Mouse (Mus musculus): ENCODE data around the gene Slc13a3.

The Slc13a3 gene

DNA sequence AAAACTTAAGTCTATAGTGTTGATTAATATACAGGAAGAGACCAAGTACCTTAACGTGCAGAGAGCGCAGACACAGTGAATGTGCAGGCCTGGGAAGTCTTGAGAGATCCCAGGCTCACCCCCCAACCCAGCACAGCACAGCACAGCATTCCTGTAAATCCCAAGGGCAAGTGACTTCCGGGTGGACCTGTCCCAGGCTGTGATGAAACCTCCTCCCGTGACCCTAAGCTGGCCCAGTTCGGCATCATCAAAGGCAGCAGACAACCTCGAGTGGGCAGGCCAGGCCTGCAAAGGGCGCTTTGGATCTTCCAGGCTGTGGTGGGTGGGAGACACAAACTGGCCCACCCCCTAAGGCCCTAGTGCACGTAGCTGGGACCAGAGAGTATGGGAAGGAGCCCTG lies 9.0 kb upstream of the Slc13a3 start:
- DNase-seq (ENCODE audit: low read depth, low spot score) = no peak

DNA sequence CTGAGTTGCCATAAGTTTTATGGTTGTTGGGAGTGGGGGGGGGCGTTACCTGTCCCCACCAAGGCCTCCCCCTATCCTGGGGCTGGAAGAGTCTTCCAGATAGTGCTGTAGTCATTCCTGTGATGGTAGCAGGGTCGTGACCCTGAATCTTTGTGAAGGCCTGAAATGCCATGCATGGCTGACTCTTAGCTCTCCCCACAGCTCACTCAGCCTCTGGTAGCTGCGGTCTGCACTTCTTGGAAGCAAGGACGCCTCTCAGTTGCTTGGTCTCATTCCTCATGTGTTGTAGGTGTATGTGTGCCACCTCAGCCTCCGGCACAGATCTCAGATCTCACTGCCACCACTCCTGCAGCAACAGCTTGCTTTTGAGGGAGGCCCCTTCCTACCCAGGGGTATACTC lies 2.8 kb upstream of the Slc13a3 start:
- DNase-seq (ENCODE audit: low read depth, low spot score) = no peak

DNA sequence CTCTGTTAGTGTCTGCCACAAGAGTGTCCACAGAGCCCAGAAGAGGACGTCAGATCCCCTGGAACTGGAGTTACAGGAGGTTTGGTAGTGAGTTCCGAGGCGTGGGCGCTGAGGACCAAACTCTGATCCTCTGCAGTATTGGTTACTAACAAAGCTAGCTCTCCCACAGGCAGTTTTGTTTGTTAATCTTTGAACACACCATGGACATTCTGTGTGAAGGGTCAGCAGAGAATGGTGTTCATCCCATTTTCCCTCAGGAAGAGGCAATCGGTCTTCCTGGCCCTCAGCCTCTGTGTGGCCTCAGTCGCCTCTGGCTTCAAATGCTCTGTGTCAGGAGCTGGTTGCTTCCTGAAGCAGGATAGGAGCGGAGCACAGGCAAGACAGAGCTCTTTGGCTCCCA lies 2.4 kb upstream of the Slc13a3 start:
- no peak for DNase-seq (ENCODE audit: low read depth, low spot score)

DNA sequence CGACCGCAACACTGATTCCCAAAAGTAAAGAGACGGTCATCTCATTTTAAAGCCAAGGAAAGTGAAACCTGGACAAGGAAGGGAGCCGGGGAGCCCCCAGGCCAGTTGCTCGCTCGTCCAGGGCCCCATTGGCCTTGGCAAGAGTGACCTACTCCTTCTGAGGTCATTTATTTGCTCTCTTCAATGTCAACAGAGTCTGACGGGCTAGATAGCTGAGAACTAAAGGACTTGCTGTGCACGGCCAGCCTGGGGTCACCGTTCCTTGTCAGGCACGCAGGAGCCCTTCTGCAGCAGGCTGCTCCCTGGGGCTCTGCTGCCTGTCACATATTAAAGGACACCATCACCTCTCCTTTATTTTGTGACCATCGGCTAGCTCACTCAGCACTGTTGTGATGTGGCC lies 1.1 kb downstream of the Slc13a3 start:
- no peak for DNase-seq (ENCODE audit: low read depth, low spot score)

DNA sequence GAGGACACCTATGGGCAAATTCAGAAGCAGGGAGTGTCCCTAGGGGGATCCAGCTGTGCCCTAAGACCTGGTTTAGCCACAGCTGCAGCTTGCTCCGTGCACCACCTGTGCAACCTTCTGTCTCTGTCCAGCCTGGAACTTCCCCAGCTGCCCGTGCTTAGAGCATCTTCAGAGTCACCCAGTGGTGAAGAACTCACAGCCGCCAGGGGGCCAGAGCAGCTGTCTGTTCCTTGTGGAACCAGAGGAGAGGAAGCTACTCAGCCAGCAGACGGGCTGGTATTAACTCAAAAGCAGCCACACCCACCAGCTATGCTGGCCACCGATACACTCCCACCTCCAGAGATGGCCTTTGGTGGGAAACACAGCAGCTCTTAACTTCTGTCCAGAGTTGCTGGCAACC lies 2.9 kb downstream of the Slc13a3 start:
- no peak for DNase-seq (ENCODE audit: low read depth, low spot score)

DNA sequence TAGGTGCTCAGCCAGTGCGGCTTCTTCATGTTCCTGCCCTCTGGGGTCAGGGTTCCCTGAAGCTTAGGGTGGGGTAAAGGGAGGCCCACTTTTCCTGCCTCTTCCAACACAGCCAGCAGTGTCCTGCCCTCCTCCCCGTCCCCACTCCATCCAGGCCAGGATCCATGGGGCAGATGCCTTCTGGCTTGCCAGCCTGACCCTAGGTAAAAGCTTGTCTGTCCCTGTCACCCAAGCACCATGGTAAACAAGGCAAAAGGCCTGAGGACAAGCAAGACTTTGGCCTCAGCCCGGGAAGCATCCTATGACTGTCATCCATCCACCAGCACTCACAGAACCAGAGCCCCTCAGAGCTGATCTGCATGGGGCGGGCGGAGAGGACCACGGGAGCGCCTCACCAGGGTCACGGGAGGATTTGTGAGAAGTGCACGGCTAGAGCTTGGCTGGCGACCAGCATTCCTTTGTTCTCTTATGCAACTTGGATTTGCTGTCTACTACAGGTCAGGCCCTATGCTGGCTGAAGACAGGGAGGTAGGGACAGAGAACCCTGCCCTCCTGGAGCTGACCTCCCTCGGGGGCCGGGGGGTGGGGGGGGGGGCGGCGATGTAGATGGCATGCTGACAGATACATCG lies 5.1 kb downstream of the Slc13a3 start:
- no peak for DNase-seq (ENCODE audit: low read depth, low spot score)

DNA sequence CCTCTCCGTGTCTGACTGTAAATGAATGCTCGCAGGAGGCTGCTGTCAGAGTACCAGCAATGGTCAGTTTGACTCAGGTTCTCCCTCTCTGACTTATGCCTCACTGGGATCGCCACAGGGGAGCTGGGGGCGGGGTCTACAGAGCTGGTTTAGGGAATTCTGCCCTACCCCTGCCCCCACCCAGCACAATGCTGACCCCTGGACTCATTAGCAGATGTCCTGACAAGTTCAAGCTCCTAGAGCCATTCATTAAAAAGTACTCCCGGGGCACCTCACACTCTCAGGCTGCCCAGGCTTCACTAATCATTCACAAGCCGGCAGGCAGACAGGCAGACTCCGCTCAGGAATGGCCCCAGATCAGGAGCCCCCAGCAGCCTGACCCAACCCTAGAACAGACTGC lies 13.4 kb downstream of the Slc13a3 start:
- no peak for DNase-seq (ENCODE audit: low read depth, low spot score)

DNA sequence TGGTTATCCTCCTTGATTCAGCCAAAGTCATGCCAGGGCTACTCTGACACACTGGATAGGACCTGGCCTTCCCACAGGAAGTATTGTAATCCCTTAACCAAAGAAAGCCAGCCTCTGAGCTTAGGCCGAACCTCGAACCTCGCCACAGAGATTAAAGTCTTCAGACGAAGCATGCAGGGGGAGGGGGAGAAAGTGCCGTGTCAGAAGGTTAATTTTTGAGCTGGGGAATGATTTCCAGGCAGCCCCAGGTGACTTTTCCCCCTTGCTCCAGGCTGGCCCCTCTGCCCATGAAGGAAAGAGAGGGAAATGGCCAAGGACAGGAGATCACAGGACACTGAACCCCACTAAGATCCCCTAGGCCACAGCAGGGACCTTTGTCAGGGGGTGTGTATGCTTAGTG lies 14.8 kb downstream of the Slc13a3 start:
- no peak for DNase-seq (ENCODE audit: low read depth, low spot score)

DNA sequence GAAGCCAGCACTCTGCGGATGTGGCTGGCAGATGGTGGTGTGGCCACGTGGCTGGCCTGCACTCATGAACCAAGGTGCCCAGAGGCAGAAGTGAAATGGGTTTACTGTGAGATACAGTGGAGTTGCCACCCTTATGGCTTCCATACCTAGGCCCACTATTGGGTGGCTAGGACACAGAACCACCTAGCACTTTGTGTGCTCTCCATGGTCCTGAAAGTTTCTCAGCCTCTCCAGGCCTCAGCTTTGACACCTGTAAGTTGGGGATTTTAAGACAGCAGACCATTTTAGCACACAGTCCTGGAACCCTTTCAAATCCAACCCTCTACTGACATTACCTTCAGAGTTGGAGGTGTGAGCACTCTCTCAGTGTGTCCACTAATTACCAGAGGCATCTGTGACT lies 16.3 kb downstream of the Slc13a3 start:
- no peak for DNase-seq (ENCODE audit: low read depth, low spot score)

DNA sequence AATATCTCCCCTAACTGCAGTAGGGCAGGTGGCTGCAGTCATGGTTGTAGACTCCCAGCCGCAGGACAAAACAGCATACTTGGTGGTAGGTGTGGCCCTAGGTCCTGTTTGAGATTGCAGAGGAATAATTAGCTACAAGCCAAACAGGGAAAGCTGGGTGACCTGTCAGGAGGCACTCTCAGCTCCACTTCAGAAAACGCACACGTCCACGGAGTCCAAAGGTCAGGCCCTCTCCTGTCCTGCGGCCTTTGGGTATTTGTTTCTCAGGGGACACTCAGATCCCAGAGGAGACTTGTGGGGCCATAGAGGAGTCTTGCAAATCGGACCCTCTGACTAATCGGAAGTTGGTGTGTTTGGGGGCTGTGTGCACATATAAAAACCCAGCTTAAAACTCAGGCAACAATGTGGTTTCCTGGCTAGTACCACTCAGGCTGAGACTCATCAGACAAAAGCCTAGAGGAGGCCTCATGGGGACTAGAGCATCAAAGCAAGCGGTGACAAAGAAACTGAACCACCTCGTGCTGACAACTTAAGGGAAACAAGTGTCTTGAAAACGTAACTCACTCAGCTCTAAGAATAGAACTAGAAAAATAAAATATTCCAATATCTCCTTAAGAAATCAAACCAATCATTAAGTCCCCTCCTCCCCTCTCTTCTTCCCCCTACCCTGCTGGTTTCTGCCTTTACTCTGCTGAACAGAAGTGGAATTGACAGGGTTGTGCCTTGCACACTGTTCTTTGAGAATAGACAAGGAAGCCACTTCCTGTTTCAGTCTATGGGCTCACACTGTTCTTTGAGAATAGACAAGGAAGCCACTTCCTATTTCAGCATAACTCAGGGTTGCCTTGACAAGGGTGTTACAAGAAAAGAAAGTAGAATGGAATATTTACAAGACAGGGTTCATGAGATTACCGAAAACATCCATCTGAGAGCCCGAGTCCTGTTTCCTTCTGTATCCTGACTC lies 20.0 kb downstream of the Slc13a3 start:
- no peak for DNase-seq (ENCODE audit: low read depth, low spot score)

DNA sequence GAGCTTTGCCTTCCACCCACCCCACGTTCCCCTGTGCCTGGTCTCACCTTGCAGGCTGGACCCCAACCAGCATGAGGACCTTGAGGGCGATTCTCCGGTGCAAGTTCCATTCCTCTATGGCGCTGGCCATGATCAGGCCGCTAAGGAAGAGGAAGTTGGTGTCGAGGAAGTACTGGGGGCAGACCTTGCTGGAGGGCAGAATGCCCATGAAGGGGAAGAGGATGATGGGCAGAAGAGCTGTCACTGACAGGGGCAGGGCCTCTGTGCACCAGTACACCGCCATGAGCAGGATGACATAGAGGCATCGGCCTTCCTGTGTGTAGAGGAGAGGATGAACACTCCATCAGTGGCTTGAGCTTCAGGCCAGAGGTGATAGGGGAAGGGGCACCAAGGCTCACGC lies 24.6 kb downstream of the Slc13a3 start:
- no peak for DNase-seq (ENCODE audit: low read depth, low spot score)

DNA sequence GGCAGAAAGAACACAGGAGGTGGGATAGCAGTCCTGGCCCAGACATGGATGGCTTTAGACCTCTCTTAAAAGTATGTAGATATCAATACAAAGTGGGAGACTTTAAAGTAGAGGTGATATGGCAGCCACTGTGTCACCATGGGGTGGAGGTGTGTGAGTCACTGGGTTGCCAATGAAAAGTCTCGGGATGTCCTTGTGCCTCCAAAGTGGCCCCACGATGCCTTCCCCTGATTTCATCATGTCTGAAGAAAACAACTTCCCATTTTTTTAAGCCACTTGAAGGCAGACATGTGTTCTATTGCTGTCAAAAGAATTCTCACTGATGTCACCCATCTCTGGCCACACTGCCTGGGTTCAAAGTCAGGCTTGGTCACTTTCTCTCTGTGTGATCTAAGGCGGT lies 28.2 kb downstream of the Slc13a3 start:
- DNase-seq (ENCODE audit: low read depth, low spot score) = no peak

DNA sequence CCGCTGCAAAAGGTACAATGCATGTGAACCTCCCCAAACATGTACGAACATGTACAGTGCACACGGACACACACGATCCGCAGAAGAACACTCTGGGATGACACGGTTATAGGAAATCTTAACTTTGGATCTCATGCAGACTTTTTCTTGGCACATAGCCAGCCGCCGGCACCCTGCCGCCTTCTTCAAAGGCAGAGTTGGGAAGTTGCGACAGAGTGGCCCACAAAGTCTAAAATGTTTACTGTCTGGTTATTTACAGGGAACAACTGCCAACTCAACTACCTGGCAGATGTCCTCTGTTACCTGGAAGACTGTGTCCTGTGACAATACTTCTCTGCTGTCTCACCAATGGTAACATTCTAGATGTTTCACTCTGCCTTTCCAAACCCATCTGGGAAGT lies 30.0 kb downstream of the Slc13a3 start:
- no peak for DNase-seq (ENCODE audit: low read depth, low spot score)

DNA sequence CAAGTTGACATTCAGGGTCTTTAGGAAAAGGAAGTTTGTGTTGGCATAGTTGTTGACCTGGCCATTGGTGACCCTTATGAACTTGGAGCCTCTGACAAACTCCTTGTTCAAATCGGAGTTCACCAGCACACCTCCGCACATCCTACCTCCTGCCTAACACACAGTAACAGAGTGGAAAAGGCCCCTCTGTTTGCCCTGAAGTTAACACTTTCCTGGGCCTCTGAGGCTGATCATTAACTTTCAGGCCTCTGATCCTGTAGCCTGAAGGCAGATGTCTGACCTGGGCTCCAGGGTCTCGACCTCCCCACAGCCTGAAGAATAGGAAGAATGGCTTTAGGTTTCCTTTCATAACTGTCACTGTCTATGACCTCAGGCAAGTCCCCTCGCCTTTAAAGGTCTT lies 31.4 kb downstream of the Slc13a3 start:
- no peak for DNase-seq (ENCODE audit: low read depth, low spot score)

DNA sequence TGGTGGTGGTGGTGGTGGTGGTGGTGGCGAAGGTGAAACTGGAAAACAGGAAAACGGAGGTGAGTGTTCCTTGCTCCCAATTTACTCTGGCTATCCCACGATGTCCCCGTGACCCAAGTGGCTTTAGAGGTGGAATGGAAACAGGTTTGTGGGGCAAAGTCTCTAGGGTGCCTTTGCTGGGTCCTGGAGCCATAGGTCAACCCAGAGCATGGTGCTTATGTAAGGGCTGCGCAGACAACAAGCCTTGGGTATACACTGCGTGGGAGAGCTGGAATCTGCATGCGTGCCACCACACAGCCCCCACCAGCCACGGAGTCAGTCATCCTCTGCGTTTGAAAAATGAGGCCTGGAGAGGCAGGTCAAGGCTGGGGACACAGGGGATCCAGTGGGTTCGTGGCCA lies 33.4 kb downstream of the Slc13a3 start:
- no peak for DNase-seq (ENCODE audit: low read depth, low spot score)

DNA sequence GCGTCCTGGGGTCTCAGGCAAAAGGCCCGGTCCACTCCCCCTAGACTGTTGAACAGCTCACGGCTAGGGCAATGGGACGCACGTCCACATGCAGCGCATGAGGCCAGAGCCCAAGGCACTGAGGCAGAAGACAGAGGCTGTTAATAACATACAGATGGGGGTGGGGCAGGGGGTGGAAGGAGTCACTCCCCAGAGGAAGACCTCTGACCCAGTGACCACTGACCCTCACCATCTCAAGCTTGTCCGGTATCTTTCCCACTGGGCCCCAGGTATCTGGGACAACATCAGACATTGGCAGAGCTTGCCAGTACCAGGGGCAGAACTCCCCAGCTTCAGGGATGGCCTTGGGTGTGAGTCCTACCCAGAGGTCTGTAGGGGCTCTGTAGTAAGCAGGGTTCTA lies 34.1 kb downstream of the Slc13a3 start:
- DNase-seq (ENCODE audit: low read depth, low spot score) = no peak

DNA sequence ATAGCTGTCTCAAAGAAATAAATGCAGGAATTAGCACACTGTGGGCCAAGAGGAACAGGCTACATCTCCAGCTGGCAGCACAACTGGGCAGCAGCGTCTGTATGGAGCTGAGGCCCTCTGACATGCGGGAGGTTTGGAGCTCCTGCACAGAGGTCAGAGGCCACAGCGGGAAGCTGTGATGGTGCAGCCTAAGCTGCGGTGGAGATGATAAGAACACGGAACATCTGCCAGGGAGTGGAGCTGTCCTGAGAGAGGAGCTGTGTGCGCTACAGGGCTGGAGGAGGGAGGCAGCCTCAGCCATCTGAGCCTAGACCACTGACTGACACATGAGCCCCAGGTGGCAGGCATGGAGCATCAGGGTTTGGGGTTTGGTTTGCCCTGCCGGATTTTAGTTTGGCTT lies 44.3 kb downstream of the Slc13a3 start:
- DNase-seq (ENCODE audit: low read depth, low spot score) = no peak

DNA sequence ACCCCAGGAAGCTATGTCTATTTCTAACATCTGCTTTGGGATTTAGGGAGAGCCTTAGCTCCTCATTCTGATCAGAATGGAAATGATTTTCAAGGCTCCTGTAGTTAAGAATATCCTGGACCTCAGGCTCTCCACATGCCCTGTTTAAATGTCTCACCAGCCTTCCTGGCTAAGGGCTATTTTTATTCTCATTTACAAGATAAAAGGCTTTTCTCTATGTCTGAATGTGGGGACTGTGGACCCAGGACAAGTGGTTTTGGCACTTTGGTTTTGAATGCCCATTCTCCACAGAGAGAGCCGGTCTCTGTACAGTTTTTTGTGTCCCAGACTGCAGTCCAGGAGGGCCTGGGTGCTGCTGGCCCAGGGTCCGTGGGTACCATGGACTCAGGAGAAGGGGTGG lies 52.8 kb downstream of the Slc13a3 start:
- no peak for DNase-seq (ENCODE audit: low read depth, low spot score)

DNA sequence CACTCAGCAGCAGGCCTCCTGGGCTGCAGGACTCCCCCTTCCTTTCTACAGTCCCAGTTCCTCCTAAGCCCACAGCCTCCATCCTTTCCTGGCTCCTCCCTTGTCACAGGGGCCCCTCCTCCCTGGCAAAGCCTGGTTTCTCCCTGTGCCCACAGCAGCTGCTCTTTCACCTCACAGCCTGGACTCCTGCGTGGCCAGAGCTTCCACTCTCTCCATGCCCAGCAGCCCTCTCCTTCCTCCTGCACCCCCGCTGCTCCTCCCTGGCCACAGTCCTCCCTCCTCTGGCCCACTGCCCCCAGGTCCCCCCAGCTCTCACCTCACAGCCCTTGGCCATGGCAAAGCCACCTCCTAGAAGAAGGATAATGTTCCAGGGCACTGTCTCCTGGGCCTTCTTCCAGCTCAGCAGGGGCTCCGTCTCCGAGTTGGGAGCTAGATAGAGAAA lies 53.3 kb downstream of the Slc13a3 start:
- no peak for DNase-seq (ENCODE audit: low read depth, low spot score)

DNA sequence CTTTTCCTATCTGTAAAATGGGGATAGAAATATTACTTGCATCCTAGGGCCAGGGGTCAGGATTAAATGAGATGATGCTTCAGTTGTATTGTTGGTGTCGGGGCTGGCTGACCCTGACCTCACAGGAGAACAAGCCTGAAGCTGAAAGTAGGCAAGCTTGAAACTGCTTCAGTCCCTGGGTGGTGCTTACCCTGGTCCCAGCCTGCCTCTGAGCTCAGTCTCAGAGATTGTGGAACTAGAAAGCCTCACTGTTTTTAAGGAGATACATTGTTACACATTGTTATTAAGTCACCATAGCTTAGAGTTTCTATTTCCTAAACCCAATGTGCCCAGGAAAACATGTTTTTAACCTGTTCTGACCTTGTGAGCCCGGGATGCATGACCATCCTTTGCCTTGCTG lies 54.5 kb downstream of the Slc13a3 start:
- DNase-seq (ENCODE audit: low read depth, low spot score) = no peak

DNA sequence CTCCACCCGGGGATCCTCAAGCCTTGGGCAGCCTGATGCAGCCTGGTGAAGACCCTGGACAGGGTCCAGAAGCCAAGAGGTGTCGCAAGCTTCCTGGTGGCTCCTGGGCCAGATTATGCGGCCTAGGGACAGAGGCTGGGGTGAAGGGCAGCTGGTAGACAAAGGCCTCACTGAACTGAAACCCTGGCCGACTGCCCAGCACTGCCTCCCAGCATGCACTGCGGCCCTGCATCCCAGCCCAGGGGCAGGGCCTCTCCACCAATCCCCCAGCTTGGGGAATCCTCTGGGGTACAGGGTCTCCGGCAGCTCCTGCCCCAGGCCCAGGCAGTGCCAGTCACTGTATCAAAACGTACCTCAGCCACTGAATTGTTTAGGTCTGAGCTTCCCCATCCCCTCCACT lies 55.7 kb downstream of the Slc13a3 start:
- DNase-seq (ENCODE audit: low read depth, low spot score) = peak; percentile 36

DNA sequence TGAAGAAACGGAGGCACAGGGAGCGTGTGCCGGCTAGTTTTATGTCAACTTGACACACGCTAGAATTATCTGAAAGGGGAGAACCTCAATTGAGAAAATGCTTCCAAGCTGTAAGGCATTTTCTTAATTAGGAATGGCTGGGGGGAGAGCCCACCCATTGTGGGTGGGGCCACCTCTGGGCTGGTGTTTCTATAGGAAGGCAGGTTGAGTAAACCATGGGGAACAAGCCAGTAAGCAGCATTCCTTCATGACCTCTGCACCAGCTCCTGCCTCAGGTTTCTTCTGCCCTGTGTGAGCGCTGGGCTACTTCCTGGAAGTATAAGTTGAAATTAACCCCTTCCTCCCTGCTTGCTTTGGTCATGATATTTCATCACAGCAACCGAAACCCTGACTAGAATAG lies 57.2 kb downstream of the Slc13a3 start:
- DNase-seq (ENCODE audit: low read depth, low spot score) = no peak

DNA sequence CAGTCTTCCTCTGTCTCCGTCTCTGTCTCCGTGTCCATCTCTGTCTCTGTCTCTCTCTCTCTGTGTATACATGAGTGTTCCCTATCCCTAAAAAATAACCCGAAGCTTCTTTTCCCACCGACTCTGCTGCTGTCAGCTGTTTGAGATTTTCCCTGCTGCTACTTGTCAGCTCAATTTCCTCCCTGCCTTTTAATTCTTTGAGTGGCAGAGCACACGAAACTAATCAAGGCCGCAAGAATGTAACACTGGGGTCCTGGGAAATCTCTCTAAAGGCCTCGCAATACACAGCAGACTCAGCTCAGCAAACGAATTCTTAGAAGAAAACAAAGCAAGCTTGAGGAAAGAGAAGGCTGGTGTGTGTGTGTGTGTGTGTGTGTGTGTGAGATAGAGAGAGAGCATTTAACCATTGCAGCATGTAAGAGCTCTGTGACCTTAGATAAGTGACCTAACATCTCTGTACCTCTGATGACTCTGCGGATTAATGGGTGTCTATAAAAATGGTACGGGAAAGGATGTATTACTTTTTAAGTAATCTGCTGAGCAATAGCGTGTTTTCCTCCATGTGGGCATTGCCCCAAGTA lies 57.8 kb downstream of the Slc13a3 start:
- no peak for DNase-seq (ENCODE audit: low read depth, low spot score)
